15 mouse cellular contexts compared by ENCODE assay signal in genomic region chr5:147511350-147511749, GRCm38 (mm10).
"Had no signal": no experiment of that assay in that cellular context is flagged by ENCODE, and none has a peak within 500 bp of the region (broad histone marks: within the 10 kb centered on the region; RNA-seq: fewer than 3 reads in every experiment).

No protein-coding gene starts in this region.

- H3K27me3 ChIP-seq: liver, embryonic 15.5 days; midbrain, embryonic 12.5 days; midbrain, embryonic 15.5 days; neural tube, embryonic 12.5 days; stomach, embryonic 15.5 days had no signal

- H3K4me1 ChIP-seq: midbrain, embryonic 10.5 days; midbrain, embryonic 12.5 days; midbrain, embryonic 15.5 days; neural tube, embryonic 12.5 days; stomach, embryonic 15.5 days had no signal

- ATAC-seq: midbrain, embryonic 15.5 days had no signal

- DNase-seq: lung, adult 18-20 months; lung, embryonic 14.5 days; lung, postnatal 10 days; lung, postnatal 4 days; right cerebral cortex, postnatal 14 days; thymus, adult 2 months; thymus, postnatal 25 days; thymus, postnatal 4 days had no signal

- H3K27ac ChIP-seq: liver, embryonic 15.5 days; midbrain, embryonic 10.5 days; midbrain, embryonic 12.5 days; midbrain, embryonic 15.5 days; neural tube, embryonic 12.5 days; stomach, embryonic 15.5 days; stomach, postnatal 0 days had no signal

- H3K9me3 ChIP-seq: liver, embryonic 15.5 days; midbrain, embryonic 10.5 days; midbrain, embryonic 12.5 days; midbrain, embryonic 15.5 days; neural tube, embryonic 12.5 days; stomach, embryonic 15.5 days had no signal

- H3K36me3 ChIP-seq: midbrain, embryonic 10.5 days; midbrain, embryonic 12.5 days; midbrain, embryonic 15.5 days; neural tube, embryonic 12.5 days; stomach, embryonic 15.5 days had no signal

- H3K4me3 ChIP-seq: liver, embryonic 15.5 days; midbrain, embryonic 10.5 days; midbrain, embryonic 12.5 days; midbrain, embryonic 15.5 days; neural tube, embryonic 12.5 days; stomach, embryonic 15.5 days had no signal

- H3K9ac ChIP-seq: liver, embryonic 15.5 days; lung, embryonic 14.5 days; midbrain, embryonic 12.5 days; midbrain, embryonic 15.5 days; neural tube, embryonic 12.5 days; stomach, embryonic 15.5 days had no signal

- H3K4me2 ChIP-seq: liver, embryonic 15.5 days; lung, embryonic 14.5 days; midbrain, embryonic 12.5 days; midbrain, embryonic 15.5 days; neural tube, embryonic 12.5 days; stomach, embryonic 15.5 days had no signal
